Comparison of ENCODE assay signal across 23 mouse cellular contexts in genomic region chr7:45420615-45420919, GRCm38 (mm10). TPM values are rescaled to one million over a fixed set of nuclear protein-coding genes. Genes with fewer than 3 reads are reported as not detected.
DNase-seq lines count a peak whose midpoint lies in the region; ATAC-seq and TF ChIP-seq lines count a peak whose summit lies in the region.
"Had no signal": no experiment of that assay in that cellular context is flagged by ENCODE, and none has a peak within 500 bp of the region (broad histone marks: within the 10 kb centered on the region; RNA-seq: fewer than 3 reads in every experiment).

Lhb (plus strand) TSS chr7:45420820.

- peak within 1 kb of the TSS; percentile 31; the same call in 1 of the 2 replicates for H3K4me2 ChIP-seq in intestine, embryonic 15.5 days (replicated peaks)
- no peak within 1 kb of the TSS for H3K4me2 ChIP-seq in intestine, postnatal 0 days (replicated peaks; ENCODE audit: low read depth)
- peak within 1 kb of the TSS; percentile 13; the same call in 1 of the 2 replicates for H3K4me2 ChIP-seq in stomach, embryonic 14.5 days (replicated peaks; ENCODE audit: low read depth, low read length)
- H3K4me2 ChIP-seq in stomach, postnatal 0 days (replicated peaks; ENCODE audit: low read depth) = no peak within 1 kb of the TSS
- H3K4me2 ChIP-seq in embryonic facial prominence, embryonic 14.5 days (ENCODE audit: low read depth, low read length) = peak within 1 kb of the TSS; percentile 35; the same call in 1 of the 2 replicates
- peak within 1 kb of the TSS; percentile 19; the same call in 1 of the 2 replicates for H3K4me2 ChIP-seq in stomach, embryonic 16.5 days (ENCODE audit: low read depth, low read length)
- H3K4me2 ChIP-seq: hindbrain, embryonic 15.5 days had no signal

- no peak for DNase-seq in stomach, postnatal 0 days (ENCODE audit: low spot score)
- no peak for DNase-seq in embryonic facial prominence, embryonic 14.5 days (ENCODE audit: low spot score)
- DNase-seq in Muller cell, postnatal 12 days (ENCODE audit: inconsistent ontology term) = no peak
- DNase-seq in cerebellum, adult 11-12 months = no peak
- DNase-seq: adrenal gland, adult 2 months; cerebellum, postnatal 14 days; forebrain, postnatal 0 days; gastrocnemius, adult 2 months; heart, adult 18-20 months; heart, postnatal 14 days; right cerebral cortex, adult 18-20 months; thymus, postnatal 14 days had no signal

- no peak within 1 kb of the TSS for H3K27ac ChIP-seq in intestine, embryonic 15.5 days
- no peak within 1 kb of the TSS; the same call in 1 of the 2 replicates for H3K27ac ChIP-seq in intestine, postnatal 0 days (ENCODE audit: low read depth, low read length)
- H3K27ac ChIP-seq in stomach, embryonic 14.5 days (ENCODE audit: low read length) = no peak within 1 kb of the TSS
- H3K27ac ChIP-seq in stomach, postnatal 0 days (replicated peaks) = no peak within 1 kb of the TSS
- no peak within 1 kb of the TSS for H3K27ac ChIP-seq in embryonic facial prominence, embryonic 14.5 days (replicated peaks; ENCODE audit: low read depth, low read length)
- H3K27ac ChIP-seq in stomach, embryonic 16.5 days (ENCODE audit: low read length) = no peak within 1 kb of the TSS
- H3K27ac ChIP-seq: gastrocnemius, adult 2 months; hindbrain, embryonic 15.5 days; kidney, postnatal 0 days; layer of hippocampus, adult 2 months; left cerebral cortex, adult 2 months had no signal

- 58% methylated on average over 6 of the region's 6 CpGs for WGBS in intestine, embryonic 15.5 days
- WGBS in intestine, postnatal 0 days = 42% methylated on average over 6 of the region's 6 CpGs
- WGBS in stomach, embryonic 14.5 days = 58% methylated on average over 6 of the region's 6 CpGs
- WGBS in stomach, postnatal 0 days = 52% methylated on average over 6 of the region's 6 CpGs
- WGBS in embryonic facial prominence, embryonic 14.5 days = 50% methylated on average over 6 of the region's 6 CpGs
- 58% methylated on average over 6 of the region's 6 CpGs for WGBS in stomach, embryonic 16.5 days

- H3K4me3 ChIP-seq in intestine, embryonic 15.5 days (replicated peaks) = no peak within 1 kb of the TSS
- no peak within 1 kb of the TSS for H3K4me3 ChIP-seq in intestine, postnatal 0 days (ENCODE audit: low read depth, low read length)
- H3K4me3 ChIP-seq in stomach, embryonic 14.5 days (ENCODE audit: low read depth, low read length) = no peak within 1 kb of the TSS
- H3K4me3 ChIP-seq in stomach, postnatal 0 days (ENCODE audit: low read depth, low read length) = no peak within 1 kb of the TSS
- peak within 1 kb of the TSS; percentile 3; the same call in 1 of the 2 replicates for H3K4me3 ChIP-seq in embryonic facial prominence, embryonic 14.5 days (ENCODE audit: low read depth, low read length)
- no peak within 1 kb of the TSS for H3K4me3 ChIP-seq in stomach, embryonic 16.5 days (replicated peaks; ENCODE audit: low read length)
- H3K4me3 ChIP-seq: gastrocnemius, adult 2 months; hindbrain, embryonic 15.5 days; layer of hippocampus, adult 2 months; left cerebral cortex, adult 2 months had no signal

- no peak for TF ChIP-seq CTCF in intestine, postnatal 0 days (IDR thresholded peaks at IDR 0.05; ENCODE audit: low read depth)
- no peak for TF ChIP-seq CTCF in stomach, postnatal 0 days (IDR thresholded peaks at IDR 0.05; ENCODE audit: low read depth)

- no peak for TF ChIP-seq EP300 in stomach, postnatal 0 days (optimal IDR thresholded peaks at IDR 0.05)

- no peak for ATAC-seq in intestine, embryonic 15.5 days
- ATAC-seq in intestine, postnatal 0 days = no peak
- no peak for ATAC-seq in stomach, embryonic 14.5 days (ENCODE audit: insufficient number of reproducible peaks, insufficient read depth, low FRiP score, low read depth)
- ATAC-seq in stomach, postnatal 0 days (ENCODE audit: low FRiP score, low TSS enrichment) = no peak
- ATAC-seq in embryonic facial prominence, embryonic 14.5 days (ENCODE audit: low read depth) = no peak
- no peak for ATAC-seq in stomach, embryonic 16.5 days (ENCODE audit: insufficient read depth, low FRiP score)
- ATAC-seq: forebrain, postnatal 0 days had no signal

- peaks cover 15% of the 10 kb centered on the region for H3K27me3 ChIP-seq in intestine, embryonic 15.5 days (replicated peaks)
- peaks cover 22% of the 10 kb centered on the region for H3K27me3 ChIP-seq in intestine, postnatal 0 days (replicated peaks; ENCODE audit: control insufficient read depth, insufficient read depth, low read length)
- 0 out of 2 replicates have a peak, but pooled peaks cover 4% of the 10 kb centered on the region for H3K27me3 ChIP-seq in stomach, embryonic 14.5 days (ENCODE audit: control insufficient read depth, insufficient read depth, low read length)
- H3K27me3 ChIP-seq in stomach, postnatal 0 days (ENCODE audit: control insufficient read depth, insufficient read depth, low read length) = no peaks in the 10 kb centered on the region
- peaks cover 34% of the 10 kb centered on the region for H3K27me3 ChIP-seq in embryonic facial prominence, embryonic 14.5 days (replicated peaks; ENCODE audit: control insufficient read depth, insufficient read depth, low read length)
- peaks cover 7% of the 10 kb centered on the region; the same call in 1 of the 2 replicates for H3K27me3 ChIP-seq in stomach, embryonic 16.5 days (ENCODE audit: control insufficient read depth, insufficient read depth, low read length)

- H3K9ac ChIP-seq in intestine, embryonic 15.5 days = 0 out of 2 replicates have a peak within 1 kb of the TSS, but pooled peaks have one; percentile 13
- H3K9ac ChIP-seq in intestine, postnatal 0 days (ENCODE audit: low read depth, low read length) = no peak within 1 kb of the TSS
- H3K9ac ChIP-seq in stomach, embryonic 14.5 days (replicated peaks; ENCODE audit: low read depth, low read length) = no peak within 1 kb of the TSS
- H3K9ac ChIP-seq in stomach, postnatal 0 days (ENCODE audit: low read length) = no peak within 1 kb of the TSS
- H3K9ac ChIP-seq in embryonic facial prominence, embryonic 14.5 days (ENCODE audit: low read depth, low read length) = no peak within 1 kb of the TSS
- H3K9ac ChIP-seq in stomach, embryonic 16.5 days (ENCODE audit: low read length) = no peak within 1 kb of the TSS
- H3K9ac ChIP-seq: forebrain, postnatal 0 days; hindbrain, embryonic 15.5 days had no signal

- peaks cover 36% of the 10 kb centered on the region for H3K36me3 ChIP-seq in intestine, embryonic 15.5 days
- peaks cover 49% of the 10 kb centered on the region for H3K36me3 ChIP-seq in intestine, postnatal 0 days (ENCODE audit: control insufficient read depth, insufficient read depth)
- H3K36me3 ChIP-seq in stomach, embryonic 14.5 days (ENCODE audit: control insufficient read depth, insufficient read depth, low read length) = peaks cover 50% of the 10 kb centered on the region
- H3K36me3 ChIP-seq in stomach, postnatal 0 days (ENCODE audit: control insufficient read depth, insufficient read depth, low read length) = peaks cover 27% of the 10 kb centered on the region
- peaks cover 49% of the 10 kb centered on the region for H3K36me3 ChIP-seq in embryonic facial prominence, embryonic 14.5 days (ENCODE audit: control insufficient read depth, insufficient read depth, low read length)
- H3K36me3 ChIP-seq in stomach, embryonic 16.5 days (ENCODE audit: control insufficient read depth, insufficient read depth, low read length) = peaks cover 22% of the 10 kb centered on the region

- no peaks in the 10 kb centered on the region for H3K9me3 ChIP-seq in intestine, embryonic 15.5 days
- H3K9me3 ChIP-seq in intestine, postnatal 0 days (ENCODE audit: control insufficient read depth) = no peaks in the 10 kb centered on the region
- no peaks in the 10 kb centered on the region for H3K9me3 ChIP-seq in stomach, embryonic 14.5 days (ENCODE audit: control insufficient read depth, low read depth, low read length)
- no peaks in the 10 kb centered on the region for H3K9me3 ChIP-seq in stomach, postnatal 0 days (ENCODE audit: control insufficient read depth, low read length)
- H3K9me3 ChIP-seq in embryonic facial prominence, embryonic 14.5 days (ENCODE audit: control insufficient read depth, low read length) = no peaks in the 10 kb centered on the region
- H3K9me3 ChIP-seq in stomach, embryonic 16.5 days (replicated peaks; ENCODE audit: control insufficient read depth, low read length) = no peaks in the 10 kb centered on the region
- H3K9me3 ChIP-seq: hindbrain, embryonic 15.5 days had no signal

- H3K4me1 ChIP-seq in intestine, embryonic 15.5 days (replicated peaks) = peaks cover 13% of the 10 kb centered on the region
- 0 out of 2 replicates have a peak, but pooled peaks cover under 1% of the 10 kb centered on the region for H3K4me1 ChIP-seq in intestine, postnatal 0 days (replicated peaks; ENCODE audit: control insufficient read depth, insufficient read depth, low read length)
- peaks cover 14% of the 10 kb centered on the region; the same call in 1 of the 2 replicates for H3K4me1 ChIP-seq in stomach, embryonic 14.5 days (ENCODE audit: control insufficient read depth, insufficient read depth, low read length)
- H3K4me1 ChIP-seq in stomach, postnatal 0 days (replicated peaks; ENCODE audit: control insufficient read depth, insufficient read depth) = no peaks in the 10 kb centered on the region
- H3K4me1 ChIP-seq in embryonic facial prominence, embryonic 14.5 days (ENCODE audit: control insufficient read depth, insufficient read depth, low read length) = peaks cover 9% of the 10 kb centered on the region; the same call in 1 of the 2 replicates
- H3K4me1 ChIP-seq in stomach, embryonic 16.5 days (ENCODE audit: control insufficient read depth, insufficient read depth, low read length) = peaks cover 22% of the 10 kb centered on the region; the same call in 1 of the 2 replicates

RNA-seq across cellular contexts. Expression of gene Lhb, which starts in this region (rescaled TPM):
- polyA plus RNA-seq in intestine, embryonic 15.5 days (2015; fragmentation: Nextera tagmentation; extraction: Ambion mirVana) = 0.27 and 0.52 TPM in 2 replicates
- not detected in 2 replicates for polyA plus RNA-seq in intestine, postnatal 0 days (2015; fragmentation: Nextera tagmentation; extraction: Ambion mirVana)
- 0.52 TPM in 1 of 2 replicates, not detected in the other for polyA plus RNA-seq in stomach, embryonic 14.5 days (2014; fragmentation: Nextera tagmentation; extraction: Ambion mirVana)
- not detected in 2 replicates for polyA plus RNA-seq in stomach, postnatal 0 days (2015; fragmentation: Nextera tagmentation; extraction: Ambion mirVana)
- polyA plus RNA-seq in embryonic facial prominence, embryonic 14.5 days (2014; fragmentation: Nextera tagmentation; extraction: Ambion mirVana) = 1.4 TPM in 1 of 2 replicates, not detected in the other
- polyA plus RNA-seq in stomach, embryonic 16.5 days (2015; fragmentation: Nextera tagmentation; extraction: Ambion mirVana) = not detected in 2 replicates
- polyA plus RNA-seq: adrenal gland, adult 2 months; C2C12; kidney, postnatal 0 days; liver, adult 2 months; neural tube, embryonic 11.5 days had no signal

Comparison
In these comparisons a context has a peak if more than half of its experiments do, and no peak if none do; other contexts are left out.
1. H3K4me2 ChIP-seq: peak in intestine, embryonic 15.5 days (single experiment), stomach, embryonic 14.5 days (single experiment), embryonic facial prominence, embryonic 14.5 days (single experiment) and stomach, embryonic 16.5 days (single experiment); none in intestine, postnatal 0 days (single experiment) and stomach, postnatal 0 days (single experiment).